Mouse (Mus musculus): ENCODE measurements around the gene D10Wsu102e.

DNA sequence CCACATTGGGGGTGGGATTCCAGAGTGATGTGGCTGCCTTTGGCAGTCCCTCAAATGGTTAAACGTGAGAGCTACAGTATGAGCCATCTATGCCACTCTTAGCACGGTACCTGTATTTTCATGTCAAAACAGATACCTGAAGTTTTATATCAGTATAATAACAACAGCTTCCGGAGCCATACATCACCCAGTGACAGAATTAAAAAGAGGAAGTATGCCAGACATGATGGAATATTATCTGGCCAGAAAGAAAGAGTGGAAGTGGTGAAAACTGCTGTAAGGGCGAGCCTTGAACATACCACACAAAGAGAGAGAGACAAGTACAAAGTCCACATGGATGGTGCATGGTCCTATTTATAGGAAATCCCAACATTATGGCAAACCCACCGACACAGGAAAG lies 151.3 kb downstream of the D10Wsu102e start:
- no peak for TF ChIP-seq CTCF (IDR thresholded peaks at IDR 0.05; ENCODE audit: borderline replicate concordance, extremely low read depth, insufficient read depth, insufficient read length)
- TF ChIP-seq POLR2A (IDR thresholded peaks at IDR 0.05; ENCODE audit: borderline replicate concordance, extremely low read depth, insufficient read depth, insufficient read length, poor library complexity, severe bottlenecking): no peak
